Mouse (Mus musculus) cerebellum, adult 2 months (tissue): ENCODE data around the gene Gm20855. TPM values are rescaled to one million over a fixed set of nuclear protein-coding genes. Genes with fewer than 3 reads are reported as not detected.
"Not testable (repeated sequence)": the region's sequence is repeated elsewhere in the genome, so short reads cannot be mapped to it uniquely, and the experiment has no call there.

Experiments used
- DNase-seq, 2 experiments: peaks; one replicate each; pipeline ENCODE4 v3.0.0; 2021
- H3K27ac ChIP-seq: fragments of 200-500 bp; 2 replicates; pipeline ENCODE4 v1.5.1; 2012; ENCODE audit warnings: low read length, control low read depth, inconsistent platforms; ENCODE audit not compliant: insufficient read depth
- H3K27me3 ChIP-seq: fragments of 200-500 bp; 2 replicates; pipeline ENCODE4 v1.6.1; 2012; ENCODE audit warnings: inconsistent platforms, mild to moderate bottlenecking, low read length, moderate library complexity; ENCODE audit not compliant: control insufficient read depth, insufficient read depth
- H3K4me1 ChIP-seq: fragments of 200-500 bp; 2 replicates; pipeline ENCODE4 v1.6.1; 2011; ENCODE audit warnings: low read length; ENCODE audit not compliant: control insufficient read depth, insufficient read depth
- H3K4me3 ChIP-seq: fragments of 200-500 bp; replicated peaks from 2 replicates; pipeline ENCODE3; 2011; ENCODE audit warnings: mild to moderate bottlenecking, low read depth, low read length, control low read depth; ENCODE audit not compliant: insufficient read depth
- WGBS: fragments of 180-500 bp; shearing (Covaris S2); methylation state at CpG from one replicate; pipeline ENCODE4 v1.1.7; 2018; 5-methylcytosine and 5-hydroxymethylcytosine counted together
- polyA plus RNA-seq: library from polyadenylated mRNA; depleted of rRNA; stranded (reverse); fragments of >200 nt; gene quantifications from 2 replicates; pipeline ENCODE4 v1.2.3, GENCODE M21; 2012; rRNA removed

Gene Gm20855
- polyA plus RNA-seq, result not detected in 2 replicates

DNA sequence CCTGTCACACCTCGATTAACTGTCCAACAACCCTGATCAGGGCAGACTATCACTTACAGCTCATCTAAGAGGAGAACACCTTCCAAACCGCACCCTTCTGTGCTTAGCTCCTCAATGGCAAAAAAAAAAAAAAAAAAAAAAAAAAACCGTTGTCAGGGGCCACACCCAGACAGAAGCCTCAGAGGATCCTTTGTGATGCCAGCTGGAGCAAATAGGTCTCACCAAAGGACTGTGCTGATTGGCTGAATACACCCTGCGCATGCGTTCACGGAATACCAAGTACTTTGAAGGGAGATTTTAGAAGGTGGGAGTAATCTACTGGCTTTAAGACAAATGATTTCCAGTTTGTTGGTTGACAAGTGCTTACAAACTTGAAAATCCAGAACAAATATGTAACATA lies at the start of gene Gm20855:
Gene Gm20855, minus strand, starts transcription at position 101 of the 400 bp plus-strand sequence.
- H3K27ac ChIP-seq, H3K4me1 ChIP-seq, H3K27me3 ChIP-seq, DNase-seq, H3K4me3 ChIP-seq: not testable (repeated sequence)
- no CpG with 5 or more reads among the region's 6 CpGs for WGBS
